Mouse (Mus musculus) liver, adult 2 months (tissue): ENCODE data around the gene Cdh4. TPM values are rescaled to one million over a fixed set of nuclear protein-coding genes. Genes with fewer than 3 reads are reported as not detected.

ENCODE experiments used
- DNase-seq: peaks from one replicate; pipeline ENCODE4 v3.0.0-alpha.2; 2011; ENCODE audit warnings: low read depth, low spot score; ENCODE audit errors: extremely low read depth
- H3K27ac ChIP-seq: fragments of 200-500 bp; replicated peaks from 2 replicates; pipeline ENCODE4 v1.5.1; 2012; ENCODE audit warnings: low read depth, mild to moderate bottlenecking, control low read depth, inconsistent platforms, low read length; ENCODE audit not compliant: insufficient read depth
- H3K27me3 ChIP-seq: fragments of 200-500 bp; 2 replicates; pipeline ENCODE4 v1.6.1; 2012; ENCODE audit warnings: mild to moderate bottlenecking, moderate library complexity, low read length, inconsistent platforms; ENCODE audit not compliant: control insufficient read depth, insufficient read depth
- H3K36me3 ChIP-seq: fragments of 200-500 bp; 2 replicates; pipeline ENCODE4 v1.6.1; 2012; ENCODE audit warnings: low read length, inconsistent platforms; ENCODE audit not compliant: control insufficient read depth, insufficient read depth
- H3K4me1 ChIP-seq: fragments of 200-500 bp; 2 replicates; pipeline ENCODE4 v1.6.1; 2011; ENCODE audit warnings: low read length; ENCODE audit not compliant: control insufficient read depth, insufficient read depth
- H3K4me3 ChIP-seq: fragments of 200-500 bp; 2 replicates; pipeline ENCODE4 v1.5.1; 2011; ENCODE audit warnings: low read depth, mild to moderate bottlenecking, control low read depth, low read length, moderate library complexity; ENCODE audit not compliant: insufficient read depth
- H3K79me2 ChIP-seq: fragments of 200-500 bp; 2 replicates; pipeline ENCODE4 v1.6.1; 2012; ENCODE audit warnings: inconsistent platforms, mild to moderate bottlenecking, low read length, moderate library complexity; ENCODE audit not compliant: control insufficient read depth, insufficient read depth
- H3K9ac ChIP-seq: fragments of 200-500 bp; 2 replicates; pipeline ENCODE4 v1.6.1; 2012; ENCODE audit warnings: low read depth, mild to moderate bottlenecking, control low read depth, inconsistent platforms, low read length
- CTCF ChIP-seq: fragments of 200-500 bp; IDR thresholded peaks from 2 replicates; pipeline ENCODE4 v1.5.1; 2011; ENCODE audit warnings: low read depth, low read length, control low read depth
- POLR2A ChIP-seq: fragments of 200-500 bp; IDR thresholded peaks from 2 replicates; pipeline ENCODE4 v1.6.1; 2011; ENCODE audit warnings: low read length, control low read depth; ENCODE audit not compliant: insufficient read depth; ENCODE audit errors: extremely low read depth
- WGBS: fragments of 180-500 bp; shearing (Covaris S2); methylation state at CpG from one replicate; pipeline ENCODE4 v1.1.7; 2018; 5-methylcytosine and 5-hydroxymethylcytosine counted together
- polyA plus RNA-seq: library from polyadenylated mRNA; depleted of rRNA; stranded (reverse); fragments of >200 nt; gene quantifications from 2 replicates; pipeline ENCODE4 v1.2.3, GENCODE M21; 2012
- total RNA-seq: library from RNA; depleted of rRNA; stranded (reverse); fragments of >200 nt; gene quantifications from 2 replicates; pipeline ENCODE4 v1.2.3, GENCODE M21; 2014

The Cdh4 gene
- total and polyA plus RNA-seq, 2 experiments = 0.18 to 0.37 TPM

DNA sequence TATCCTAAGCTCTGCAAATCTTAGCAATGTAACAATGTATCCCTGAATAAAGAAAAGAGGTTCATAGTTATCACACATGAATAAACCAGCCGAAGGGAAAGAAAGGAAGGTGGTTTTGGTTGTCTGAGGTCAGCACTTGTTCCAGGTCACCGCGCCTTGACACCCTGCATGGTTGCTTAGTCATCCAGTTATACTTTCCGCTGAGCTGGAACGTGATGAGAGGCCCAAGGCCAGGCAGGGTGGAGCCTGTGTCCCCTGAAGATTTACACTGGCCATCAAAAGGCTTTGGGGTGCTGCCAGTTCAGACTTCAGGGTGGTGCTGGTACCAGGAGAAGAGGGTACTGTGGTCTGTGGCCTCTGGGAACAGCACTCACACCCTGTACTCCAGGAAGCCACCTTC lies 105.4 kb downstream of the Cdh4 start:
- H3K9ac ChIP-seq = no peak overlapping the region
- TF ChIP-seq POLR2A (no peak), CTCF (no peak)
- no peak for DNase-seq

GRCm38 (mm10) chr2:179555928-179556327 lies 113.7 kb downstream of the Cdh4 start:
- no peaks in the 10 kb centered on the region for H3K27me3 ChIP-seq
- no peaks in the 10 kb centered on the region for H3K4me1 ChIP-seq
- 76% methylated on average over 4 of the region's 4 CpGs for WGBS
- no peak for DNase-seq
- no peak overlapping the region for H3K4me3 ChIP-seq
- H3K9ac ChIP-seq = no peak overlapping the region
- H3K36me3 ChIP-seq = no peaks in the 10 kb centered on the region
- H3K27ac ChIP-seq = no peak overlapping the region
- no peak for TF ChIP-seq POLR2A
- TF ChIP-seq CTCF = no peak
- H3K79me2 ChIP-seq = no peaks in the 10 kb centered on the region

More for the DNA sequence above, 105.4 kb downstream of the Cdh4 start:
- Histone ChIP-seq H3K27ac (no peak overlapping the region), H3K4me3 (no peak overlapping the region), H3K27me3 (no peaks in the 10 kb centered on the region), H3K4me1 (no peaks in the 10 kb centered on the region), H3K79me2 (no peaks in the 10 kb centered on the region), H3K36me3 (no peaks in the 10 kb centered on the region)
- WGBS = 75% methylated on average over 5 of the region's 5 CpGs

DNA sequence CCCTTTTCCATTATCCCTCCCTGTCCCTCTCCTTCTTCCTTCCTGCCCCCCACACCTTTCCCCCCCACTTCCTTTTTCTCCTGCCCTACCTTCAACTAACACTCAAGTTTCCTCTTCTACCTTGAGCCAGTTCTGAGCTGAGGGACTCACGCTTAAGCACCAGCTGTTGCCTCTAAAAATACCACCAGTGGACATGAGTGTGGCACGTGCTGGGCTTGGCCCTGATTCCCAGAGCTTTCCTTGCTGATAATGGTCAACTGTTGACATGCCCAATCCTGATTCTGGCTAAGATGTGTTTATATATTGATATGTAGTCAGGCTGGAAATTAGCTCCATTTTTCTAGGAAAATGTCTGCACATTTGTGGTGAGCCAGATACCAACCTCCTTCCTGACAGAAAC lies 120.1 kb downstream of the Cdh4 start:
- Histone ChIP-seq H3K4me3 (no peak overlapping the region), H3K27me3 (no peaks in the 10 kb centered on the region), H3K36me3 (no peaks in the 10 kb centered on the region), H3K9ac (no peak overlapping the region), H3K27ac (no peak overlapping the region), H3K4me1 (no peaks in the 10 kb centered on the region), H3K79me2 (no peaks in the 10 kb centered on the region)
- TF ChIP-seq POLR2A (no peak), CTCF (no peak)
- DNase-seq = no peak
- 77% methylated on average over 2 of the region's 2 CpGs for WGBS

GRCm38 (mm10) chr2:179565611-179566010 lies 123.4 kb downstream of the Cdh4 start:
- H3K4me1 ChIP-seq = no peaks in the 10 kb centered on the region
- H3K36me3 ChIP-seq = no peaks in the 10 kb centered on the region
- H3K79me2 ChIP-seq = no peaks in the 10 kb centered on the region
- H3K4me3 ChIP-seq = no peak overlapping the region
- H3K9ac ChIP-seq = no peak overlapping the region
- DNase-seq = no peak
- WGBS = 10% methylated on average over 12 of the region's 12 CpGs
- H3K27ac ChIP-seq = no peak overlapping the region
- TF ChIP-seq POLR2A (no peak), CTCF (no peak)
- H3K27me3 ChIP-seq = no peaks in the 10 kb centered on the region

DNA sequence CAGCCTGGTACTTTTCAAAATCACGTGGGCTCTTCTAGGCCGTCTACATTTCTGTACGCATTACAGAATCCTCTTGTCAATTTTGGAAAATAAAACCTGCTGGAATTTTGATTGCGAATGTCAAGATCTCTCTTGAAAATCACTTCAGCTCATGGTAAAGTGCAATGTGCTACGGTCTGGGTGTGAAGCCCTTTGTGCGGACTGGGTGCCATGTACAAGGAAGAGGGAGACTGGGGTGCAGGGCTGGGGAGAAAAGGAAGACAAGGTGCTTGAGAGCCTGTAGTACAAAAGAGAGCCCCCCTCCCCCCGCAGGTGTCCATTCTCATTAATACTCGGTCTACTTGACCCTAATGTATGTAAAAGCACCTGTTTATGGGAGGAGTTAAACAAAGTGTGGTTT lies 125.7 kb downstream of the Cdh4 start:
- no peak overlapping the region for H3K27ac ChIP-seq
- no peak overlapping the region for H3K4me3 ChIP-seq
- no peaks in the 10 kb centered on the region for H3K27me3 ChIP-seq
- H3K9ac ChIP-seq = no peak overlapping the region
- no peaks in the 10 kb centered on the region for H3K36me3 ChIP-seq
- no peak for DNase-seq
- WGBS = 92% methylated on average over 8 of the region's 8 CpGs
- H3K79me2 ChIP-seq = no peaks in the 10 kb centered on the region
- no peaks in the 10 kb centered on the region for H3K4me1 ChIP-seq
- no peak for TF ChIP-seq POLR2A
- TF ChIP-seq CTCF = no peak

GRCm38 (mm10) chr2:179569171-179569570 lies 126.9 kb downstream of the Cdh4 start:
- Histone ChIP-seq H3K27me3 (no peaks in the 10 kb centered on the region), H3K79me2 (no peaks in the 10 kb centered on the region), H3K4me3 (no peak overlapping the region), H3K36me3 (no peaks in the 10 kb centered on the region), H3K4me1 (no peaks in the 10 kb centered on the region), H3K27ac (no peak overlapping the region), H3K9ac (no peak overlapping the region)
- TF ChIP-seq POLR2A (no peak), CTCF (no peak)
- WGBS = 67% methylated on average over 10 of the region's 10 CpGs
- DNase-seq = no peak
